28 mouse cellular contexts compared by ENCODE assay signal in genomic region chr5:49856036-49856435, GRCm38 (mm10).
"Had no signal": no experiment of that assay in that cellular context is flagged by ENCODE, and none has a peak within 500 bp of the region (broad histone marks: within the 10 kb centered on the region; RNA-seq: fewer than 3 reads in every experiment).

No protein-coding gene starts in this region.

- H3K4me1 ChIP-seq: limb, embryonic 10.5 days; limb, embryonic 12.5 days; limb, embryonic 13.5 days; limb, embryonic 15.5 days; liver, embryonic 12.5 days; liver, embryonic 13.5 days; liver, embryonic 15.5 days; lung, embryonic 15.5 days; megakaryocyte, embryonic 14.5 days; midbrain, embryonic 10.5 days; midbrain, embryonic 12.5 days; midbrain, embryonic 13.5 days; midbrain, embryonic 15.5 days had no signal

- H3K27me3 ChIP-seq: limb, embryonic 12.5 days; limb, embryonic 13.5 days; limb, embryonic 15.5 days; liver, embryonic 12.5 days; liver, embryonic 13.5 days; liver, embryonic 15.5 days; lung, embryonic 15.5 days; megakaryocyte, embryonic 14.5 days; midbrain, embryonic 12.5 days; midbrain, embryonic 13.5 days; midbrain, embryonic 15.5 days had no signal

- H3K36me3 ChIP-seq: limb, embryonic 10.5 days; limb, embryonic 12.5 days; limb, embryonic 13.5 days; limb, embryonic 15.5 days; liver, embryonic 12.5 days; liver, embryonic 13.5 days; liver, embryonic 15.5 days; lung, embryonic 15.5 days; midbrain, embryonic 10.5 days; midbrain, embryonic 12.5 days; midbrain, embryonic 13.5 days; midbrain, embryonic 15.5 days had no signal

- DNase-seq: left cerebral cortex, postnatal 4 days; liver; liver, embryonic 13.5 days; liver, postnatal 0 days; lung, adult 18-20 months; lung, adult 2 months; lung, embryonic 14.5 days; lung, postnatal 10 days; lung, postnatal 14 days; lung, postnatal 4 days; midbrain, embryonic 14.5 days had no signal

- ATAC-seq: liver, embryonic 12.5 days; liver, postnatal 0 days; lung, postnatal 0 days; midbrain, embryonic 13.5 days; midbrain, embryonic 15.5 days; midbrain, embryonic 16.5 days had no signal

- H3K9me3 ChIP-seq: limb, embryonic 10.5 days; limb, embryonic 12.5 days; limb, embryonic 13.5 days; limb, embryonic 15.5 days; liver, embryonic 12.5 days; liver, embryonic 13.5 days; liver, embryonic 15.5 days; lung, embryonic 15.5 days; megakaryocyte, embryonic 14.5 days; midbrain, embryonic 10.5 days; midbrain, embryonic 12.5 days; midbrain, embryonic 13.5 days; midbrain, embryonic 15.5 days had no signal

- H3K27ac ChIP-seq: limb, embryonic 10.5 days; limb, embryonic 12.5 days; limb, embryonic 13.5 days; limb, embryonic 15.5 days; liver, embryonic 12.5 days; liver, embryonic 13.5 days; liver, embryonic 14.5 days; liver, embryonic 15.5 days; lung, embryonic 15.5 days; macrophage; midbrain, embryonic 10.5 days; midbrain, embryonic 12.5 days; midbrain, embryonic 13.5 days; midbrain, embryonic 15.5 days had no signal

- H3K9ac ChIP-seq: limb, embryonic 12.5 days; limb, embryonic 13.5 days; limb, embryonic 15.5 days; liver, embryonic 12.5 days; liver, embryonic 13.5 days; liver, embryonic 14.5 days; liver, embryonic 15.5 days; liver, postnatal 0 days; lung, embryonic 14.5 days; lung, embryonic 15.5 days; midbrain, embryonic 12.5 days; midbrain, embryonic 13.5 days; midbrain, embryonic 15.5 days had no signal

- H3K4me3 ChIP-seq: limb, embryonic 10.5 days; limb, embryonic 12.5 days; limb, embryonic 13.5 days; limb, embryonic 15.5 days; liver, embryonic 12.5 days; liver, embryonic 13.5 days; liver, embryonic 15.5 days; lung, embryonic 15.5 days; megakaryocyte, embryonic 14.5 days; midbrain, embryonic 10.5 days; midbrain, embryonic 12.5 days; midbrain, embryonic 13.5 days; midbrain, embryonic 15.5 days; myocyte had no signal
